Mouse (Mus musculus) bone marrow, adult 2 months (tissue): ENCODE measurements at regions not wholly inside any gene's neighbourhood (a gene's known extent, or its start where the extent isn't known, plus 50 kb on each side); places are given as distances from the start of the nearest gene placed in this dataset.

ENCODE experiments used
- H3K27ac ChIP-seq: fragments of 200-500 bp; 2 replicates; pipeline ENCODE4 v1.5.1; 2012; ENCODE audit warnings: low read depth, mild to moderate bottlenecking, control low read depth, inconsistent platforms, low read length; ENCODE audit not compliant: control insufficient read depth, poor library complexity, insufficient read depth
- H3K4me1 ChIP-seq: fragments of 200-500 bp; 2 replicates; pipeline ENCODE4 v1.6.1; 2011; ENCODE audit warnings: low read length; ENCODE audit not compliant: control insufficient read depth, insufficient read depth
- H3K4me3 ChIP-seq: fragments of 200-500 bp; replicated peaks from 2 replicates; pipeline ENCODE3; 2011; ENCODE audit warnings: mild to moderate bottlenecking, low read depth, low read length, control low read depth; ENCODE audit not compliant: control insufficient read depth
- CTCF ChIP-seq: fragments of 200-500 bp; IDR thresholded peaks from 2 replicates; pipeline ENCODE4 v1.5.1; 2011; ENCODE audit warnings: low read length, control low read depth; ENCODE audit not compliant: control insufficient read depth, insufficient read depth
- POLR2A ChIP-seq: fragments of 200-500 bp; IDR thresholded peaks from 2 replicates; pipeline ENCODE4 v1.6.1; 2011; ENCODE audit warnings: low read depth, mild to moderate bottlenecking, control low read depth, low read length, borderline replicate concordance; ENCODE audit not compliant: control insufficient read depth
- WGBS: fragments of 180-500 bp; shearing (Covaris S2); methylation state at CpG from one replicate; pipeline ENCODE4 v1.1.7; 2018; 5-methylcytosine and 5-hydroxymethylcytosine counted together

- Histone ChIP-seq H3K4me1 (no peaks in the 10 kb centered on the region), H3K27ac (no peak overlapping the region), H3K4me3 (no peak overlapping the region)
- WGBS, result 87% methylated on average over 8 of the region's 8 CpGs
- no peak for TF ChIP-seq POLR2A
- no peak for TF ChIP-seq CTCF
Observed at GRCm38 (mm10) chr6:143518476-143518875, 351.5 kb downstream of the Etnk1 start.

GRCm38 (mm10) chr6:143519668-143520067 is 352.6 kb downstream of the Etnk1 start:
- 89% methylated on average over 5 of the region's 5 CpGs for WGBS
- Histone ChIP-seq H3K27ac (no peak overlapping the region), H3K4me3 (no peak overlapping the region), H3K4me1 (no peaks in the 10 kb centered on the region)
- TF ChIP-seq CTCF (no peak), POLR2A (no peak)

GRCm38 (mm10) chr6:143525092-143525491 is 358.1 kb downstream of the Etnk1 start:
- Histone ChIP-seq H3K4me3 (no peak overlapping the region), H3K27ac (no peak overlapping the region), H3K4me1 (no peaks in the 10 kb centered on the region)
- 82% methylated on average over 4 of the region's 4 CpGs for WGBS
- TF ChIP-seq POLR2A, result no peak
- TF ChIP-seq CTCF, result no peak

- Histone ChIP-seq H3K4me3 (no peak overlapping the region), H3K27ac (no peak overlapping the region), H3K4me1 (no peaks in the 10 kb centered on the region)
- TF ChIP-seq CTCF (no peak), POLR2A (no peak)
- WGBS, result 85% methylated on average over 7 of the region's 7 CpGs
Observed at GRCm38 (mm10) chr6:143528898-143529297, 361.9 kb downstream of the Etnk1 start.

- TF ChIP-seq CTCF (no peak), POLR2A (no peak)
- no peak overlapping the region for H3K27ac ChIP-seq
- 47% methylated on average over 13 of the region's 13 CpGs for WGBS
- no peaks in the 10 kb centered on the region for H3K4me1 ChIP-seq
- H3K4me3 ChIP-seq, result no peak overlapping the region
Observed at GRCm38 (mm10) chr6:143530372-143531224, 363.6 kb downstream of the Etnk1 start.

- Histone ChIP-seq H3K4me3 (no peak overlapping the region), H3K4me1 (no peaks in the 10 kb centered on the region), H3K27ac (no peak overlapping the region)
- TF ChIP-seq CTCF, result no peak
- TF ChIP-seq POLR2A, result no peak
- 75% methylated on average over 6 of the region's 6 CpGs for WGBS
Observed at GRCm38 (mm10) chr6:143531477-143531876, 364.5 kb downstream of the Etnk1 start.

- WGBS, result 88% methylated on average over 12 of the region's 12 CpGs
- H3K4me3 ChIP-seq, result no peak overlapping the region
- H3K4me1 ChIP-seq, result no peaks in the 10 kb centered on the region
- H3K27ac ChIP-seq, result no peak overlapping the region
- TF ChIP-seq POLR2A (no peak), CTCF (no peak)
Observed at GRCm38 (mm10) chr6:143532380-143532779, 365.4 kb downstream of the Etnk1 start.

- Histone ChIP-seq H3K27ac (no peak overlapping the region), H3K4me1 (no peaks in the 10 kb centered on the region), H3K4me3 (no peak overlapping the region)
- 80% methylated on average over 12 of the region's 12 CpGs for WGBS
- TF ChIP-seq POLR2A (no peak), CTCF (no peak)
Observed at GRCm38 (mm10) chr6:143535265-143535664, 368.2 kb downstream of the Etnk1 start.
